Mouse (Mus musculus) C3H10T1/2 (cell line): ENCODE measurements around the gene Nubpl. TPM values are rescaled to one million over a fixed set of nuclear protein-coding genes. Genes with fewer than 3 reads are reported as not detected.

Experiments used
- polyA plus RNA-seq, 2 experiments: library from polyadenylated mRNA; unstranded; fragments of >200 nt; fragmentation: generic; extraction: Trizol; gene quantifications; one replicate each; pipeline ENCODE4 v1.2.1; 2012; ENCODE audit warnings: missing spikeins in 2 of 2

Gene Nubpl
- 1 to 10 TPM; 3.5 to 6.0 TPM for polyA plus RNA-seq

GRCm38 (mm10) chr12:52097650-52098070 lies at the start of gene Nubpl:
Gene Nubpl (plus strand): TSS chr12:52097737.

Other genes starting within 250 kb of the Nubpl start
- gene Heatr5a, start 126.4 kb upstream of the Nubpl start, polyA plus RNA-seq = 1 to 10 TPM; 1.1 to 9.5 TPM
- 10 to 100 TPM in 1 of 2 experiments, 1 to 10 TPM in 1; 6.2 to 37.4 TPM for gene Dtd2, start 91.2 kb upstream of the Nubpl start, polyA plus RNA-seq
- not detected for gene Gpr33, start 69.7 kb upstream of the Nubpl start, polyA plus RNA-seq